Mouse (Mus musculus) neural tube, embryonic 14.5 days (tissue): ENCODE measurements around the gene Hsd3b7. TPM values are rescaled to one million over a fixed set of nuclear protein-coding genes. Genes with fewer than 3 reads are reported as not detected.
"Not testable (repeated sequence)": the region's sequence is repeated elsewhere in the genome, so short reads cannot be mapped to it uniquely, and the experiment has no call there.

Experiments
- ATAC-seq: fragments of 200-750 bp; cut with Nextera tagmentation; 2 replicates; pipeline ENCODE4 v1.8.0; 2017; ENCODE audit warnings: low read depth, mild to moderate bottlenecking, moderate TSS enrichment, moderate library complexity
- H3K27ac ChIP-seq: fragments of 300-500 bp; sonication (generic); 2 replicates; pipeline ENCODE4 v1.5.1; 2014; ENCODE audit warnings: low read depth, mild to moderate bottlenecking, control low read depth, low read length, moderate library complexity, mixed read lengths
- H3K27me3 ChIP-seq: fragments of 300-500 bp; sonication (generic); 2 replicates; pipeline ENCODE4 v1.6.1; 2014; ENCODE audit warnings: low read length; ENCODE audit not compliant: control insufficient read depth, insufficient read depth
- H3K36me3 ChIP-seq: fragments of 300-500 bp; sonication (generic); 2 replicates; pipeline ENCODE4 v1.6.1; 2014; ENCODE audit warnings: low read length, mixed read lengths; ENCODE audit not compliant: control insufficient read depth, insufficient read depth
- H3K4me1 ChIP-seq: fragments of 300-500 bp; sonication (generic); 2 replicates; pipeline ENCODE4 v1.6.1; 2014; ENCODE audit warnings: low read length; ENCODE audit not compliant: control insufficient read depth, insufficient read depth
- H3K4me2 ChIP-seq: fragments of 300-500 bp; sonication (generic); 2 replicates; pipeline ENCODE4 v1.6.1; 2014; ENCODE audit warnings: mild to moderate bottlenecking, low read depth, low read length, control low read depth
- H3K4me3 ChIP-seq: fragments of 300-500 bp; sonication (generic); 2 replicates; pipeline ENCODE4 v1.5.1; 2014; ENCODE audit warnings: low read depth, low read length, control low read depth, mixed read lengths
- H3K9ac ChIP-seq: fragments of 300-500 bp; sonication (generic); replicated peaks from 2 replicates; pipeline ENCODE4 v1.6.1; 2014; ENCODE audit warnings: low read depth, mild to moderate bottlenecking, control low read depth, low read length, mixed read lengths
- H3K9me3 ChIP-seq: fragments of 300-500 bp; sonication (generic); 2 replicates; pipeline ENCODE4 v1.6.1; 2016; ENCODE audit warnings: low read length; ENCODE audit not compliant: control insufficient read depth
- WGBS: fragments of 180-500 bp; shearing (Covaris S2); extraction: QIAGEN DNeasy Blood & Tissue Kit; methylation state at CpG from one replicate; pipeline ENCODE4 v1.1.7; 2014; 5-methylcytosine and 5-hydroxymethylcytosine counted together
- polyA plus RNA-seq: library from polyadenylated mRNA; unstranded; fragments of >200 nt; fragmentation: Nextera tagmentation; extraction: Ambion mirVana; gene quantifications from 2 replicates; pipeline ENCODE4 v1.2.1, GENCODE M21; 2014

Gene Hsd3b7
- polyA plus RNA-seq, 1 experiment from 2014 or later, result 7.0 TPM

GRCm38 (mm10) chr7:127820836-127821509 lies 20.6 kb downstream of the Hsd3b7 start:
- no peak overlapping the region for H3K4me3 ChIP-seq
- no peak overlapping the region for H3K9ac ChIP-seq
- H3K27me3 ChIP-seq, result no peaks in the 10 kb centered on the region
- no peak overlapping the region for H3K4me2 ChIP-seq
- ATAC-seq, result no peak
- no peaks in the 10 kb centered on the region for H3K9me3 ChIP-seq
- H3K27ac ChIP-seq, result no peak overlapping the region
- H3K4me1 ChIP-seq, result peaks cover 14% of the 10 kb centered on the region
- H3K36me3 ChIP-seq, result no peaks in the 10 kb centered on the region
- 75% methylated on average over 13 of the region's 13 CpGs for WGBS

DNA sequence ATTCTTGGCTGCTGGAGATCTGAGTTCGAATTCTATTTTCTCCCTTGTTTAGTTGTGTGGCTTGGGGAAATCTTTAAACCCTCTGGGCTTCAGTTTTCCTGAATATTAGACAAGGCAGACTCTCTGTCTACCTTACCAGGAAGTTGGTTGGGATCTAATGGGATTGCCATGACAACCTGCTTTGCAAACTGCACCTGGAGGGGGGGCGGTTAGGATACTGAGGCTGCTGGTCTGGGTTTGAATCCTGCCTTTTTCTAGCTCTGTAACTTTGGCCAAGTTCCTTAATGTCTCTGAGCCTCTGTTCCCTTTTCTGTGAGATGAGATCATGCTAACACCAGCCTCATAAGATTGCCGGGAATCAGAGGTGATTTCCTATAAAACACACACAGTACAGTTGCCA lies 22.1 kb downstream of the Hsd3b7 start:
- no peak overlapping the region for H3K4me3 ChIP-seq
- H3K4me1 ChIP-seq, result peaks cover 14% of the 10 kb centered on the region
- no peaks in the 10 kb centered on the region for H3K9me3 ChIP-seq
- ATAC-seq, result no peak
- no peak overlapping the region for H3K9ac ChIP-seq
- H3K4me2 ChIP-seq, result no peak overlapping the region
- WGBS, result 89% methylated on average over 3 of the region's 3 CpGs
- H3K27ac ChIP-seq, result no peak overlapping the region
- no peaks in the 10 kb centered on the region for H3K27me3 ChIP-seq
- H3K36me3 ChIP-seq, result no peaks in the 10 kb centered on the region

- Histone ChIP-seq H3K36me3 (no peaks in the 10 kb centered on the region), H3K27me3 (no peaks in the 10 kb centered on the region), H3K9me3 (no peaks in the 10 kb centered on the region), H3K4me2 (peak overlapping the region; percentile 79), H3K9ac (peak overlapping the region; percentile 90), H3K4me3 (peak overlapping the region; percentile 72), H3K4me1 (peaks cover 14% of the 10 kb centered on the region), H3K27ac (peak overlapping the region; percentile 84)
- peak; percentile 39 for ATAC-seq
- WGBS, result 56% methylated on average over 11 of the region's 11 CpGs
Measured at GRCm38 (mm10) chr7:127823236-127824171, 23.1 kb downstream of the Hsd3b7 start.

DNA sequence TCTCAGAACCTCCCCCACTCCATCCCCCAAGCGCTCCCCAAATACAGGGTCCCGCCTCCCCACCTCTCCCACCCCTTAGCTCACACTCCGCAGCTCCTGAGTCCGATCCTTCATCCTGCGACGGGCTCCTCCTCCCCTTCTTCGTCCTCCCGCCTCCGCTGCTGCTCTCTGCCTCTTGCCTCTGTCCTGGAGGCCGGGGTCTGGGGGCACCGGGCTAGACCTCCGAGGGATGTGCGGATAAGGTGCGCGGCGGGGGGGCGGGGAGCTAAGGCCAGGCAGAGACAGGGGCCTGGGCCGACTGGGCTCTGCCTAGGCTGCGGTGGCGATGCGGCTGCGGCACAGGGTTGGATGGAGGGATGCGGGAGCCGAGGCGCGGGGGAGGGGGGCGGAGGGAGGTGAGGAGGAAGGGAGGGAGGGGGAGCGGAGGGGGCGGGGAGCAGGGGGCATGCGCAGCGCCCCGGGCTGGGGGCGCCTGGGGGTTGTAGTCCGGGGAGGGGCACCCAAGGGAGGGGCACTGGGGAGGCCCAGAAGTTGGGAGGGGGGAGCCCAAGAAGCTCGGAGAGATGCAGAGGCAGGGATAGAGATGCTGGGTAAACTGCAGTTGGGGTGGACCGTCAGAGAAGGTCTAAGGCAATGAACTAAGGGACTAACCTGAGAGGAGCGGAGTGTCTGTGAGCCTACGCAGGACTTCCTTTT lies 23.9 kb downstream of the Hsd3b7 start, which contains the start of the genes Stx4a and Stx1b:
Stx4a (plus strand) TSS at position 119 of the 696 bp plus-strand sequence.
Stx1b (minus strand) TSS at position 374 of the 696 bp plus-strand sequence.
- peak; percentile 92 for ATAC-seq
- peak within 1 kb of the TSS; percentile 84 for H3K27ac ChIP-seq
- 3% methylated on average over 29 of the region's 38 CpGs for WGBS
- peak within 1 kb of the TSS; percentile 72 for H3K4me3 ChIP-seq
- peak within 1 kb of the TSS; percentile 79 for H3K4me2 ChIP-seq
- no peaks in the 10 kb centered on the region for H3K36me3 ChIP-seq
- H3K9me3 ChIP-seq, result no peaks in the 10 kb centered on the region
- peak within 1 kb of the TSS; percentile 90 for H3K9ac ChIP-seq
- H3K4me1 ChIP-seq, result peaks cover 14% of the 10 kb centered on the region
- no peaks in the 10 kb centered on the region for H3K27me3 ChIP-seq

GRCm38 (mm10) chr7:127835550-127835949 lies 35.1 kb downstream of the Hsd3b7 start:
- 88% methylated on average over 2 of the region's 2 CpGs for WGBS
- H3K4me2 ChIP-seq, result no peak overlapping the region

DNA sequence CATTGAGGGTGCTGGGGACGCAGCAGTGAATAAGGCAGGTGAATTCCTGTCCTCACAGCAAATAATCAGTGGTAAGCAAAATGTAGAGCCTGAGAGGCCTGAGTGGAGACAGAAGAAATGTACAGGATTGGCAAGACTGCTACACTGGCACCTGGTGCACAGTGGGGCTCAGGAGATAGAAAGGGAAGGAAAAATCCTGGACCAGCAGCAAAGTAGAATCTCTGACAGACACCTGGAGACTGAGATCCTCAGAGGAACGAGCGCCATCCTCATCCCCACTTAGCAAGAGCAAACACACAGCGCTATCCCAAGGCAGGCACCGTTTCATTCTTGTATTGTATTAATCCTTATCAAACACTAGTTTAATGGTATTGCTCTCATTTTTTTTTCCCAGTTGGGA lies 37.1 kb downstream of the Hsd3b7 start:
- Histone ChIP-seq H3K27ac (no peak overlapping the region), H3K9ac (no peak overlapping the region), H3K4me3 (no peak overlapping the region), H3K9me3 (no peaks in the 10 kb centered on the region), H3K27me3 (no peaks in the 10 kb centered on the region), H3K4me2 (no peak overlapping the region), H3K36me3 (no peaks in the 10 kb centered on the region), H3K4me1 (peaks cover under 1% of the 10 kb centered on the region; the same call in 1 of the 2 replicates)
- 96% methylated on average over 5 of the region's 5 CpGs for WGBS
- ATAC-seq, result no peak

More at GRCm38 (mm10) chr7:127835550-127835949, 35.1 kb downstream of the Hsd3b7 start:
- Histone ChIP-seq H3K27ac (no peak overlapping the region), H3K9me3 (no peaks in the 10 kb centered on the region), H3K27me3 (no peaks in the 10 kb centered on the region), H3K36me3 (no peaks in the 10 kb centered on the region), H3K9ac (no peak overlapping the region), H3K4me3 (no peak overlapping the region), H3K4me1 (no peaks in the 10 kb centered on the region)
- ATAC-seq, result no peak

DNA sequence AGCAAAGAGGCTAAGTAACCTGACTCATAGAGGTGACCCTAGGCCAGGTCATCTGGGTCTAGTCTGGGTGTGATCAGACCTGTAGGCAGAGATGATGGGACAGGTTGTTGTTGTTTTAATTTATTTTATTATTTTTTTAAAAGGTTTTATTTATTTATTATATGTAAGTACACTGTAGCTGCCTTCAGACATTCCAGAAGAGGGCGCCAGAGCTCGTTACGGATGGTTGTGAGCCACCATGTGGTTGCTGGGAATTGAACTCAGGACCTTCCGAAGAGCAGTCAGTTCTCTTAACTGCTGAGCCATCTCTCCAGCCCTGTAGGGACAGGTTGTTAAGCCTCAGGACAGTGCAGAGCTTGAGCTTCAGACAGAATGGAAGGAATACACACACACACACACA lies 37.5 kb downstream of the Hsd3b7 start:
- not testable (repeated sequence) for H3K9ac ChIP-seq, ATAC-seq, H3K4me2 ChIP-seq, H3K4me3 ChIP-seq, H3K36me3 ChIP-seq, H3K4me1 ChIP-seq, H3K27me3 ChIP-seq, H3K9me3 ChIP-seq, H3K27ac ChIP-seq
- 84% methylated on average over 4 of the region's 4 CpGs for WGBS

DNA sequence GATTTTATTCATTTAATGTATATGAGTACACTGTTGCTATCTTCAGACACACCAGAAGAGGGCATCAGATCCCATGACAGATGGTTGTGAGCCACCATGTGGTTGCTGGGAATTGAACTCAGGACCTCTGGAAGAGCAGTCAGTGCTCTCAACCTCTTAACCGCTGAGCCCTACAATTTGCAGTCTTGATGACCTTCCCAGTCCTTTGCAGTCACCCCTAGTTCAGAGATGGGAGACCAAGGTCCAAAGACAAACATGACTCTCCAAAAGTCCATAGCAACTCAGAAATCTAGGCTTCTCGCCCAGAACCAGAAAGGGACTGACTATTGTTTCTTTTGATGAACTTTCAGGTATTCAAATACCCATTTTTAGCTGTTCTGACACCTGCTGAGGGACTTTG lies 39.6 kb downstream of the Hsd3b7 start:
- not testable (repeated sequence) for H3K36me3 ChIP-seq, H3K9ac ChIP-seq, H3K4me2 ChIP-seq, H3K4me3 ChIP-seq, H3K27ac ChIP-seq, H3K27me3 ChIP-seq, H3K9me3 ChIP-seq, ATAC-seq, H3K4me1 ChIP-seq
- 80% methylated on average over 2 of the region's 2 CpGs for WGBS
